8 mouse cellular contexts compared by ENCODE assay signal in the genomic region with DNA sequence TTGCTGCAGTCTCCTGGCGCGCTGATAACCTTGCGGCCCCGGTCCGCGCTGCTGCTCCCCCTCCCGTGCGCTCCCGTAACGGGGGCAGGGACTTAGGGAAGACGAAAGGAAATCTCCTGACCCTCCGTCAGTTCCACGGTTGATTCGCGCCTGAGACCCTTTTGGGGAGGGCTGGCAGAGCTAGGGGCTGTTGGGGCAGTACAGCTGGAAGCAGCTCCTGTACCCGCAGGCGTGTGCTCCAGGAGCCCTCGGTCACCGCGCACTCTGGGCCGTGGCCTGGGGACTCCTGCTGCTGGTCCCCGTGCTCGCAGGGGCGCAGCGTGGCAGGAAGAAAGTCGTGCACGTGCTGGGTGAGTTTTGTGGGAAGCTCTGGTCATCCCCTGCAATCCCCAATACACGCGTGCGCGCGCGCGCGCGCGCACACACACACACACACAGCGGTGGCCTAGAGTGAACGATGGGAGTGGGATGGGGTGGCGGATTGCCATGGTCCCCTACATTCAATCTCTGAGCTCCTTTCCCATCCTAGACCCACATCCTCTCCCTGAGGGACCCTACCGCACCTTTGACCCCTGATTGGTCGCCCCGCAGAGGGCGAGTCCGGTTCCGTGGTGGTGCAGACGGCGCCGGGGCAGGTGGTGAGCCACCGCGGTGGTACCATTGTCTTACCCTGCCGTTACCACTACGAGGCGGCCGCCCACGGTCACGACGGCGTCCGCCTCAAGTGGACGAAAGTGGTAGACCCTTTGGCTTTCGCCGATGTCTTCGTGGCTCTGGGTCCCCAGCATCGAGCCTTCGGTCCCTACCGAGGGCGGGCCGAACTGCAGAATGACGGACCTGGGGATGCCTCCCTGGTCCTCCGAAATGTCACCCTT. TPM values are rescaled to one million over a fixed set of nuclear protein-coding genes. Genes with fewer than 3 reads are reported as not detected.
A peak's percentile ranks its signal among the peaks of the same experiment; 100 is the strongest.
DNase-seq lines count a peak whose midpoint lies in the region; ATAC-seq and TF ChIP-seq lines count a peak whose summit lies in the region.

No protein-coding gene starts in this region.

- H3K9ac ChIP-seq in lung, postnatal 0 days (replicated peaks; ENCODE audit: low read depth), result no peak overlapping the region
- H3K9ac ChIP-seq in hindbrain, embryonic 11.5 days (ENCODE audit: low read depth, low read length), result peak overlapping the region; percentile 31
- H3K9ac ChIP-seq in midbrain, embryonic 12.5 days (replicated peaks), result peak overlapping the region; percentile 37; the same call in 1 of the 2 replicates

- peak overlapping the region; percentile 17 for H3K4me3 ChIP-seq in lung, postnatal 0 days (ENCODE audit: low read depth, low read length)
- H3K4me3 ChIP-seq in hindbrain, embryonic 11.5 days (ENCODE audit: low read depth, low read length), result peak overlapping the region; percentile 35
- peak overlapping the region; percentile 41 for H3K4me3 ChIP-seq in midbrain, embryonic 12.5 days

- no peak overlapping the region for H3K27ac ChIP-seq in lung, postnatal 0 days (ENCODE audit: low read length)
- no peak overlapping the region for H3K27ac ChIP-seq in hindbrain, embryonic 11.5 days (ENCODE audit: low read depth, low read length)
- no peak overlapping the region for H3K27ac ChIP-seq in midbrain, embryonic 12.5 days (replicated peaks)

- WGBS in lung, postnatal 0 days, result 5% methylated on average over 56 of the region's 71 CpGs
- 2% methylated on average over 64 of the region's 71 CpGs for WGBS in hindbrain, embryonic 11.5 days
- WGBS in midbrain, embryonic 12.5 days, result 2% methylated on average over 71 of the region's 71 CpGs

- no peak for DNase-seq in lung, postnatal 0 days (ENCODE audit: low spot score)
- DNase-seq in lung, postnatal 36 days, result no peak
- DNase-seq in cerebellum, postnatal 25 days, result peak; percentile 61 to 65
- peak; percentile 62 for DNase-seq in hindbrain, embryonic 11.5 days (ENCODE audit: low spot score)
- no peak for DNase-seq in frontal cortex, postnatal 36 days (ENCODE audit: low spot score in 2 of 2)
- DNase-seq in urinary bladder, postnatal 4 days (ENCODE audit: low spot score in 2 of 2), result no peak
- no peak for DNase-seq in right cerebral cortex, adult 18-20 months

- no peak for ATAC-seq in lung, postnatal 0 days
- ATAC-seq in hindbrain, embryonic 11.5 days (ENCODE audit: low FRiP score), result no peak
- no peak for ATAC-seq in midbrain, embryonic 12.5 days (ENCODE audit: low FRiP score, low read depth)

- H3K36me3 ChIP-seq in lung, postnatal 0 days (ENCODE audit: insufficient read depth, low read length), result no peaks in the 10 kb centered on the region
- H3K36me3 ChIP-seq in hindbrain, embryonic 11.5 days (ENCODE audit: control insufficient read depth, insufficient read depth, low read length), result no peaks in the 10 kb centered on the region
- no peaks in the 10 kb centered on the region for H3K36me3 ChIP-seq in midbrain, embryonic 12.5 days

- H3K9me3 ChIP-seq in lung, postnatal 0 days (ENCODE audit: low read length), result no peaks in the 10 kb centered on the region
- H3K9me3 ChIP-seq in hindbrain, embryonic 11.5 days (ENCODE audit: control insufficient read depth, low read length), result no peaks in the 10 kb centered on the region
- no peaks in the 10 kb centered on the region for H3K9me3 ChIP-seq in midbrain, embryonic 12.5 days

- TF ChIP-seq EP300 in lung, postnatal 0 days (IDR thresholded peaks at IDR 0.05), result no peak

- peak overlapping the region; percentile 48 for H3K4me2 ChIP-seq in lung, postnatal 0 days (replicated peaks; ENCODE audit: low read depth, low read length)
- H3K4me2 ChIP-seq in hindbrain, embryonic 11.5 days (replicated peaks; ENCODE audit: low read depth, low read length), result peak overlapping the region; percentile 63
- H3K4me2 ChIP-seq in midbrain, embryonic 12.5 days (replicated peaks), result peak overlapping the region; percentile 62

- TF ChIP-seq CTCF in lung, postnatal 0 days (IDR thresholded peaks at IDR 0.05), result peak; percentile 44

- H3K27me3 ChIP-seq in lung, postnatal 0 days (replicated peaks; ENCODE audit: insufficient read depth, low read length), result peaks cover 64% of the 10 kb centered on the region
- H3K27me3 ChIP-seq in hindbrain, embryonic 11.5 days (ENCODE audit: control insufficient read depth, insufficient read depth, low read length), result peaks cover 67% of the 10 kb centered on the region
- H3K27me3 ChIP-seq in midbrain, embryonic 12.5 days, result peaks cover 82% of the 10 kb centered on the region

- no peaks in the 10 kb centered on the region; the same call in 1 of the 2 replicates for H3K4me1 ChIP-seq in lung, postnatal 0 days (ENCODE audit: insufficient read depth, low read depth, low read length)
- H3K4me1 ChIP-seq in hindbrain, embryonic 11.5 days (replicated peaks; ENCODE audit: control insufficient read depth, insufficient read depth, low read length), result peaks cover 16% of the 10 kb centered on the region
- H3K4me1 ChIP-seq in midbrain, embryonic 12.5 days, result peaks cover 33% of the 10 kb centered on the region

RNA-seq across cellular contexts. Expression of a gene that starts 1.2 kb away (rescaled TPM):
- not detected in 2 replicates for polyA plus RNA-seq in lung, postnatal 0 days (2015; fragmentation: Nextera tagmentation; extraction: Ambion mirVana)
- 0.22 TPM in 1 of 2 replicates, not detected in the other for polyA plus RNA-seq in hindbrain, embryonic 11.5 days (2014; fragmentation: Nextera tagmentation; extraction: Ambion mirVana)
- 0.20 and 0.23 TPM in 2 replicates for polyA plus RNA-seq in midbrain, embryonic 12.5 days (2016; fragmentation: Nextera tagmentation; extraction: Ambion mirVana)

RNA-seq across cellular contexts. Expression of a gene that starts 11.7 kb away (rescaled TPM):
- polyA plus RNA-seq in lung, postnatal 0 days (2015; fragmentation: Nextera tagmentation; extraction: Ambion mirVana), result 3.8 and 4.2 TPM in 2 replicates
- polyA plus RNA-seq in hindbrain, embryonic 11.5 days (2014; fragmentation: Nextera tagmentation; extraction: Ambion mirVana), result 0.86 and 1.4 TPM in 2 replicates
- 1.3 and 2.0 TPM in 2 replicates for polyA plus RNA-seq in midbrain, embryonic 12.5 days (2016; fragmentation: Nextera tagmentation; extraction: Ambion mirVana)

RNA-seq across cellular contexts. Expression of a gene that starts 36.2 kb away (rescaled TPM):
- 0.05 and 0.06 TPM in 2 replicates for polyA plus RNA-seq in lung, postnatal 0 days (2015; fragmentation: Nextera tagmentation; extraction: Ambion mirVana)
- polyA plus RNA-seq in hindbrain, embryonic 11.5 days (2014; fragmentation: Nextera tagmentation; extraction: Ambion mirVana), result 71.3 and 74.5 TPM in 2 replicates
- 91.9 and 109 TPM in 2 replicates for polyA plus RNA-seq in midbrain, embryonic 12.5 days (2016; fragmentation: Nextera tagmentation; extraction: Ambion mirVana)

RNA-seq across cellular contexts. Expression of a gene that starts 41.8 kb away (rescaled TPM):
- 25.4 and 27.3 TPM in 2 replicates for polyA plus RNA-seq in lung, postnatal 0 days (2015; fragmentation: Nextera tagmentation; extraction: Ambion mirVana)
- 34.5 and 35.4 TPM in 2 replicates for polyA plus RNA-seq in hindbrain, embryonic 11.5 days (2014; fragmentation: Nextera tagmentation; extraction: Ambion mirVana)
- polyA plus RNA-seq in midbrain, embryonic 12.5 days (2016; fragmentation: Nextera tagmentation; extraction: Ambion mirVana), result 55.6 and 56.8 TPM in 2 replicates

RNA-seq across cellular contexts. Expression of a gene that starts 41.9 kb away (rescaled TPM):
- 37.1 and 37.2 TPM in 2 replicates for polyA plus RNA-seq in lung, postnatal 0 days (2015; fragmentation: Nextera tagmentation; extraction: Ambion mirVana)
- 51.1 and 52.1 TPM in 2 replicates for polyA plus RNA-seq in hindbrain, embryonic 11.5 days (2014; fragmentation: Nextera tagmentation; extraction: Ambion mirVana)
- 76.4 and 77.8 TPM in 2 replicates for polyA plus RNA-seq in midbrain, embryonic 12.5 days (2016; fragmentation: Nextera tagmentation; extraction: Ambion mirVana)

Comparison
In these comparisons a context has a peak if more than half of its experiments do, and no peak if none do; other contexts are left out.
1. DNase-seq: peak in cerebellum, postnatal 25 days (2 of 2) and hindbrain, embryonic 11.5 days (single experiment); none in lung, postnatal 0 days (single experiment), lung, postnatal 36 days (single experiment), frontal cortex, postnatal 36 days (0 of 2), urinary bladder, postnatal 4 days (0 of 2) and right cerebral cortex, adult 18-20 months (single experiment).
2. RNA of a gene that starts 36.2 kb away (polyA plus RNA-seq): 91.9 to 109 TPM in midbrain, embryonic 12.5 days and 71.3 to 74.5 TPM in hindbrain, embryonic 11.5 days; 0.05 to 0.06 TPM in lung, postnatal 0 days; every median in the first group is over 10 times any median in the second.
3. Peak in every context shown above with its lines, with median percentiles within 50 percentile points of each other: H3K4me2 ChIP-seq and H3K4me3 ChIP-seq.